Mouse (Mus musculus) forebrain, embryonic 13.5 days (tissue): ENCODE measurements around the gene Pla2g2f. TPM values are rescaled to one million over a fixed set of nuclear protein-coding genes. Genes with fewer than 3 reads are reported as not detected.

Experiments
- ATAC-seq: fragments of 200-750 bp; cut with Nextera tagmentation; 2 replicates; pipeline ENCODE4 v1.8.0; 2017
- H3K27ac ChIP-seq: fragments of 300-500 bp; sonication (generic); 2 replicates; pipeline ENCODE4 v1.5.1; 2015; ENCODE audit warnings: inconsistent platforms, mild to moderate bottlenecking, moderate library complexity
- H3K27me3 ChIP-seq: fragments of 300-500 bp; sonication (generic); 2 replicates; pipeline ENCODE4 v1.6.1; 2015; ENCODE audit warnings: mild to moderate bottlenecking, inconsistent platforms
- H3K36me3 ChIP-seq: fragments of 300-500 bp; sonication (generic); 2 replicates; pipeline ENCODE4 v1.6.1; 2015; ENCODE audit warnings: mild to moderate bottlenecking, inconsistent platforms; ENCODE audit not compliant: poor library complexity, severe bottlenecking
- H3K4me1 ChIP-seq: fragments of 300-500 bp; sonication (generic); 2 replicates; pipeline ENCODE4 v1.6.1; 2015; ENCODE audit warnings: inconsistent platforms
- H3K4me2 ChIP-seq: fragments of 300-500 bp; sonication (generic); 2 replicates; pipeline ENCODE4 v1.6.1; 2015; ENCODE audit warnings: inconsistent platforms, mild to moderate bottlenecking, moderate library complexity
- H3K4me3 ChIP-seq: fragments of 300-500 bp; sonication (generic); 2 replicates; pipeline ENCODE4 v1.5.1; 2015; ENCODE audit warnings: mild to moderate bottlenecking, inconsistent platforms
- H3K9ac ChIP-seq: fragments of 300-500 bp; sonication (generic); 2 replicates; pipeline ENCODE4 v1.6.1; 2015; ENCODE audit warnings: mild to moderate bottlenecking, inconsistent platforms
- H3K9me3 ChIP-seq: fragments of 300-500 bp; sonication (generic); replicated peaks from 2 replicates; pipeline ENCODE4 v1.6.1; 2016; ENCODE audit warnings: inconsistent platforms
- WGBS: fragments of 180-500 bp; shearing (Covaris S2); methylation state at CpG from one replicate; pipeline ENCODE4 v1.1.7; 2015; 5-methylcytosine and 5-hydroxymethylcytosine counted together
- polyA plus RNA-seq: library from polyadenylated mRNA; unstranded; fragments of >200 nt; fragmentation: Nextera tagmentation; extraction: Ambion mirVana; gene quantifications from 2 replicates; pipeline ENCODE4 v1.2.1, GENCODE M21; 2015

The Pla2g2f gene
- polyA plus RNA-seq, 1 experiment from 2014 or later, result not detected

- no peaks in the 10 kb centered on the region for H3K9me3 ChIP-seq
- H3K27me3 ChIP-seq, result peaks cover 3% of the 10 kb centered on the region; the same call in 1 of the 2 replicates
- ATAC-seq, result peak; percentile 63
- H3K4me3 ChIP-seq, result no peak overlapping the region
- no peak overlapping the region for H3K27ac ChIP-seq
- H3K4me1 ChIP-seq, result peaks cover 27% of the 10 kb centered on the region
- 12% methylated on average over 9 of the region's 9 CpGs for WGBS
- H3K36me3 ChIP-seq, result no peaks in the 10 kb centered on the region
- no peak overlapping the region for H3K9ac ChIP-seq
- H3K4me2 ChIP-seq, result no peak overlapping the region
These were observed 28.3 kb downstream of the Pla2g2f start for GRCm38 (mm10) chr4:138729018-138729703.

GRCm38 (mm10) chr4:138725751-138726150 lies 31.7 kb downstream of the Pla2g2f start:
- Histone ChIP-seq H3K4me3 (no peak overlapping the region), H3K9me3 (no peaks in the 10 kb centered on the region), H3K27ac (no peak overlapping the region), H3K4me2 (no peak overlapping the region), H3K4me1 (peaks cover 31% of the 10 kb centered on the region), H3K27me3 (peaks cover 6% of the 10 kb centered on the region; the same call in 1 of the 2 replicates), H3K36me3 (no peaks in the 10 kb centered on the region), H3K9ac (no peak overlapping the region)
- 91% methylated on average over 5 of the region's 5 CpGs for WGBS
- ATAC-seq, result no peak

DNA sequence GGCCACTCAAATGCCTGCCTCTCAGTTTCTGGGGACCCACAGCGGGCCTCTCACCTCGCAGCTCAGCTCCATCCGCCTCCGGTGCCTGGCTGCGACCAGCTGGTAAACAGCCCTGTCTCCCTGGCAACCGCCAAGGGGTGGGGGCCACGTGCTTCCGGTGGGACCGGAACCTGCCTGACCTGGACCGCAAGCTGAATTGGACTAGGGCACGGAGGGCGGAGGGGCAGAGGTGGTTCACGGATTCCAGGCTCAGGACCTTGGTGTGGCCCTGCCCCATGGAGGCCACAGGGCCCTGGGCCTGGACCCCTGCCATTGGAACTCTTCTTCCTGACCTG lies 32.3 kb downstream of the Pla2g2f start:
- peak overlapping the region; percentile 34 for H3K4me3 ChIP-seq
- no peaks in the 10 kb centered on the region for H3K36me3 ChIP-seq
- WGBS, result 6% methylated on average over 13 of the region's 13 CpGs
- H3K9ac ChIP-seq, result peak overlapping the region; percentile 56
- H3K27me3 ChIP-seq, result peaks cover 6% of the 10 kb centered on the region; the same call in 1 of the 2 replicates
- H3K4me1 ChIP-seq, result peaks cover 31% of the 10 kb centered on the region
- peak; percentile 83 for ATAC-seq
- peak overlapping the region; percentile 16 for H3K27ac ChIP-seq
- H3K9me3 ChIP-seq, result no peaks in the 10 kb centered on the region
- peak overlapping the region; percentile 57 for H3K4me2 ChIP-seq

GRCm38 (mm10) chr4:138724354-138725126 lies 32.9 kb downstream of the Pla2g2f start, which contains the start of gene Pla2g2c:
Pla2g2c (plus strand) TSS chr4:138724792.
- Histone ChIP-seq H3K27ac (peak within 1 kb of the TSS; percentile 16), H3K4me2 (peak within 1 kb of the TSS; percentile 57), H3K4me3 (peak within 1 kb of the TSS; percentile 34), H3K4me1 (peaks cover 29% of the 10 kb centered on the region), H3K36me3 (no peaks in the 10 kb centered on the region), H3K9me3 (no peaks in the 10 kb centered on the region), H3K27me3 (peaks cover 6% of the 10 kb centered on the region; the same call in 1 of the 2 replicates), H3K9ac (peak within 1 kb of the TSS; percentile 56)
- ATAC-seq, result no peak
- WGBS, result 58% methylated on average over 18 of the region's 18 CpGs

- no peaks in the 10 kb centered on the region for H3K36me3 ChIP-seq
- no peaks in the 10 kb centered on the region for H3K9me3 ChIP-seq
- no peak for ATAC-seq
- peaks cover 6% of the 10 kb centered on the region; the same call in 1 of the 2 replicates for H3K27me3 ChIP-seq
- H3K27ac ChIP-seq, result no peak overlapping the region
- H3K4me1 ChIP-seq, result peaks cover 21% of the 10 kb centered on the region
- 72% methylated on average over 15 of the region's 15 CpGs for WGBS
- H3K9ac ChIP-seq, result no peak overlapping the region
- no peak overlapping the region for H3K4me2 ChIP-seq
- H3K4me3 ChIP-seq, result no peak overlapping the region
These were observed 33.7 kb downstream of the Pla2g2f start for GRCm38 (mm10) chr4:138723493-138724281.

DNA sequence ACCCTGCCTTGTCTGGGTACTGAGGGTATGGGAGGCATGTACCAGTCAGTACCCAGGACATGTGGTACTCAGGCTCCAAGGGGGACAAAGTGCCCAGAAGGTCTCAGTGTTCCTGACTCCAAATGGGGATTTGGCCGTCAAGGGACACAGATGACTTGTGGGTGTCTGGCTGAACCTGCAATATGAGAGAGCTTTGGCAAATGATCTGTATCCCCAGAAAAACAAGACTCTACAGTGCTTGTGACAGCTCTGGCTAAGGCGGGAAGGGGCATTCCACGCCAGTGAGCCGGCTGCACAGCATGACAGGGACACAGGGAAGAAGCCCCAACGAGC lies 38.2 kb downstream of the Pla2g2f start:
- H3K27ac ChIP-seq, result no peak overlapping the region

DNA sequence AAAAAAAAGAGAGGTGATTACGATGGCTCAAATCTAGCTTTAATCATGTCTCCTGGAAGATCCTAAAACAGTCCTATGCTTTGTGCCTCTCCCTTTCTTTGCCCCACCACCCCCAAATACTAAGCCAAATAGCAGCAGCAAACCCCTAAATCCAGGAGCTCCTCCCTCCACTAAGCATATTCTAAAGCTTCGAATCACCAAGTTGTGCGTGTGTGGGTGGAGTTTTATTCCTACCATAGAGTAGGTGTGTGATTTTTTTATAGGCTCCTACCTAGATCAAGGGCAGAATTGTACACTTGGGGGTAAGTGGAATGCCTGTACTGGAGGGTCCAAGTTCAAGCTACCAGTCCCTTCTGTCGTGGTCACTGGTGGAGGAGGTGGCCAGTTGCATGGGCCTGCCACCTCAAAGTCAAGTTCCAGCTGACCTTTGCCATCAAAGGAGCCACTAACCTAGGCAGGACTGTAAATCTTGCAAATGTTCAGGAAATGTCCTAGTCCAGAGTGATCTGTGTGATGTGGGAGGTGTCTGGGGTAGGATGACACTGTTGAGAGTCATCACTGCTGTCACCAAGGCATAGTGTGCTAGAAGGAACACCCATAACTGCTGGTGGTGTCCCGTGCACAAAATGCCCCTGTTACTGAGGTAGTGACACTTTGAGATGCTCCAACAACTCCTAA lies 38.7 kb downstream of the Pla2g2f start:
- no peak for ATAC-seq
- Histone ChIP-seq H3K4me1 (peaks cover under 1% of the 10 kb centered on the region; the same call in 1 of the 2 replicates), H3K4me3 (no peak overlapping the region), H3K27ac (no peak overlapping the region), H3K4me2 (no peak overlapping the region), H3K9ac (no peak overlapping the region), H3K9me3 (no peaks in the 10 kb centered on the region), H3K27me3 (0 out of 2 replicates have a peak, but pooled peaks cover 2% of the 10 kb centered on the region), H3K36me3 (no peaks in the 10 kb centered on the region)
- WGBS, result 85% methylated on average over 5 of the region's 5 CpGs

More for the DNA sequence above, 38.2 kb downstream of the Pla2g2f start:
- Histone ChIP-seq H3K9me3 (no peaks in the 10 kb centered on the region), H3K4me3 (no peak overlapping the region), H3K4me1 (peaks cover 6% of the 10 kb centered on the region), H3K9ac (no peak overlapping the region), H3K4me2 (no peak overlapping the region), H3K36me3 (no peaks in the 10 kb centered on the region), H3K27me3 (0 out of 2 replicates have a peak, but pooled peaks cover 3% of the 10 kb centered on the region)
- no peak for ATAC-seq
- 79% methylated on average over 5 of the region's 5 CpGs for WGBS

GRCm38 (mm10) chr4:138716697-138717096 lies 40.7 kb downstream of the Pla2g2f start:
- Histone ChIP-seq H3K27me3 (no peaks in the 10 kb centered on the region), H3K27ac (no peak overlapping the region), H3K9ac (no peak overlapping the region), H3K4me2 (no peak overlapping the region), H3K9me3 (no peaks in the 10 kb centered on the region), H3K4me1 (no peaks in the 10 kb centered on the region), H3K36me3 (no peaks in the 10 kb centered on the region), H3K4me3 (no peak overlapping the region)
- no peak for ATAC-seq
- WGBS, result 94% methylated on average over 9 of the region's 9 CpGs

DNA sequence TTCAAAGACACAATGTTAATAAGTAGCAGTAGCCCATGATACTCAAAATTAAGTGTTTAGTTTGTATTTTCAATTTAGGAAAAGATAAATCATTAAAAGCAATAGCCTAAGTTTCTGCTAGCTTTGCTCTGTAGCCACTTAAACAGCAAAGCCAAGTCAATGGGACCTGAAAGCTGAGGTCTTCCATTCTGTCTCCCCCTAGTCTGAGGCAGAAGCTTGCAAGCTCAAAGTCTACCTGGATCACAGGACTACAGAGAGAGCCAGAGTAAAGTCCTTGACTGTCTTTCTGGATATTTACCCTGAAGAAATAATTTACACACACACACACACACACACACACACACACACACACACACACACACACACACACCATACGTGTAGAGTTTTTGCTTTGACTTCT lies 43.2 kb downstream of the Pla2g2f start:
- H3K27me3 ChIP-seq, result no peaks in the 10 kb centered on the region
- peaks cover 16% of the 10 kb centered on the region for H3K4me1 ChIP-seq
- H3K4me3 ChIP-seq, result no peak overlapping the region
- H3K27ac ChIP-seq, result no peak overlapping the region
- no peak overlapping the region for H3K4me2 ChIP-seq
- no peak for ATAC-seq
- H3K36me3 ChIP-seq, result no peaks in the 10 kb centered on the region
- H3K9me3 ChIP-seq, result no peaks in the 10 kb centered on the region
- WGBS, result 60% methylated on average over 1 of the region's 1 CpGs
- H3K9ac ChIP-seq, result no peak overlapping the region

GRCm38 (mm10) chr4:138712621-138713020 lies 44.8 kb downstream of the Pla2g2f start:
- Histone ChIP-seq H3K27ac (no peak overlapping the region), H3K9me3 (no peaks in the 10 kb centered on the region), H3K9ac (no peak overlapping the region), H3K4me2 (no peak overlapping the region), H3K4me1 (peaks cover 20% of the 10 kb centered on the region), H3K27me3 (no peaks in the 10 kb centered on the region), H3K4me3 (no peak overlapping the region), H3K36me3 (no peaks in the 10 kb centered on the region)
- 84% methylated on average over 8 of the region's 8 CpGs for WGBS
- no peak for ATAC-seq

GRCm38 (mm10) chr4:138712096-138712495 lies 45.3 kb downstream of the Pla2g2f start:
- no peaks in the 10 kb centered on the region for H3K27me3 ChIP-seq
- ATAC-seq, result no peak
- WGBS, result 91% methylated on average over 11 of the region's 11 CpGs
- H3K9me3 ChIP-seq, result no peaks in the 10 kb centered on the region
- H3K9ac ChIP-seq, result no peak overlapping the region
- H3K4me1 ChIP-seq, result peaks cover 20% of the 10 kb centered on the region
- H3K4me2 ChIP-seq, result no peak overlapping the region
- H3K27ac ChIP-seq, result no peak overlapping the region
- H3K4me3 ChIP-seq, result no peak overlapping the region
- H3K36me3 ChIP-seq, result no peaks in the 10 kb centered on the region
